23 mouse cellular contexts compared by ENCODE assay signal in genomic region chr13:34269376-34269991, GRCm38 (mm10).
A peak's percentile ranks its signal among the peaks of the same experiment; 100 is the strongest.
DNase-seq lines count a peak whose midpoint lies in the region; ATAC-seq lines count a peak whose summit lies in the region.
"Had no signal": no experiment of that assay in that cellular context is flagged by ENCODE, and none has a peak within 500 bp of the region (broad histone marks: within the 10 kb centered on the region; RNA-seq: fewer than 3 reads in every experiment).

No protein-coding gene starts in this region.

- H3K27me3 ChIP-seq in forebrain, embryonic 15.5 days = no peaks in the 10 kb centered on the region
- H3K27me3 ChIP-seq in forebrain, embryonic 10.5 days (ENCODE audit: poor library complexity, severe bottlenecking) = no peaks in the 10 kb centered on the region
- H3K27me3 ChIP-seq in midbrain, embryonic 13.5 days = no peaks in the 10 kb centered on the region
- H3K27me3 ChIP-seq in midbrain, embryonic 10.5 days (ENCODE audit: low read depth, poor library complexity, severe bottlenecking) = no peaks in the 10 kb centered on the region
- no peaks in the 10 kb centered on the region for H3K27me3 ChIP-seq in midbrain, embryonic 15.5 days (replicated peaks)
- H3K27me3 ChIP-seq in kidney, embryonic 15.5 days = no peaks in the 10 kb centered on the region
- H3K27me3 ChIP-seq: embryonic facial prominence, embryonic 15.5 days had no signal

- no peak overlapping the region for H3K4me2 ChIP-seq in forebrain, embryonic 15.5 days (replicated peaks)
- H3K4me2 ChIP-seq in midbrain, embryonic 13.5 days (replicated peaks) = no peak overlapping the region
- no peak overlapping the region for H3K4me2 ChIP-seq in midbrain, embryonic 15.5 days
- no peak overlapping the region for H3K4me2 ChIP-seq in kidney, embryonic 15.5 days
- H3K4me2 ChIP-seq: embryonic facial prominence, embryonic 15.5 days; liver, embryonic 11.5 days had no signal

- DNase-seq in forebrain, embryonic 10.5 days (ENCODE audit: extremely low spot score, low spot score) = no peak
- no peak for DNase-seq in midbrain, embryonic 10.5 days (ENCODE audit: low spot score)
- DNase-seq in adrenal gland, adult (ENCODE audit: inconsistent age in 2 of 2, low spot score in 1 of 2) = no peak
- DNase-seq: adrenal gland, postnatal 36 days; cerebellum, adult 11 months; cerebellum, adult 9-11 months; gastrocnemius, postnatal 10 days; heart, postnatal 14 days; kidney, adult 18-20 months; kidney, postnatal 10 days; liver, postnatal 0 days; thymus, postnatal 14 days had no signal

- H3K9me3 ChIP-seq in forebrain, embryonic 15.5 days = no peaks in the 10 kb centered on the region
- H3K9me3 ChIP-seq in forebrain, embryonic 10.5 days = no peaks in the 10 kb centered on the region; the same call in 1 of the 2 replicates
- no peaks in the 10 kb centered on the region for H3K9me3 ChIP-seq in midbrain, embryonic 13.5 days
- H3K9me3 ChIP-seq in midbrain, embryonic 10.5 days (replicated peaks) = 0 out of 2 replicates have a peak, but pooled peaks cover 3% of the 10 kb centered on the region
- H3K9me3 ChIP-seq in midbrain, embryonic 15.5 days = no peaks in the 10 kb centered on the region
- H3K9me3 ChIP-seq in kidney, embryonic 15.5 days (replicated peaks) = no peaks in the 10 kb centered on the region
- H3K9me3 ChIP-seq: embryonic facial prominence, embryonic 15.5 days; heart, embryonic 10.5 days; limb, embryonic 10.5 days had no signal

- no peak overlapping the region for H3K9ac ChIP-seq in forebrain, embryonic 15.5 days (replicated peaks)
- H3K9ac ChIP-seq in midbrain, embryonic 13.5 days (replicated peaks) = no peak overlapping the region
- no peak overlapping the region for H3K9ac ChIP-seq in midbrain, embryonic 15.5 days
- H3K9ac ChIP-seq in kidney, embryonic 15.5 days = no peak overlapping the region
- H3K9ac ChIP-seq: embryonic facial prominence, embryonic 15.5 days; liver, postnatal 0 days had no signal

- peak overlapping the region; percentile 16 for H3K27ac ChIP-seq in forebrain, embryonic 15.5 days (replicated peaks)
- no peak overlapping the region for H3K27ac ChIP-seq in forebrain, embryonic 10.5 days
- H3K27ac ChIP-seq in midbrain, embryonic 13.5 days = peak overlapping the region; percentile 72
- no peak overlapping the region for H3K27ac ChIP-seq in midbrain, embryonic 10.5 days (replicated peaks)
- peak overlapping the region; percentile 61 for H3K27ac ChIP-seq in midbrain, embryonic 15.5 days
- no peak overlapping the region for H3K27ac ChIP-seq in kidney, embryonic 15.5 days
- H3K27ac ChIP-seq: embryonic facial prominence, embryonic 15.5 days; heart, embryonic 10.5 days; limb, embryonic 10.5 days; macrophage had no signal

- H3K4me3 ChIP-seq in forebrain, embryonic 15.5 days = no peak overlapping the region
- H3K4me3 ChIP-seq in forebrain, embryonic 10.5 days = no peak overlapping the region
- no peak overlapping the region for H3K4me3 ChIP-seq in midbrain, embryonic 13.5 days (replicated peaks)
- no peak overlapping the region for H3K4me3 ChIP-seq in midbrain, embryonic 10.5 days
- H3K4me3 ChIP-seq in midbrain, embryonic 15.5 days = no peak overlapping the region
- no peak overlapping the region for H3K4me3 ChIP-seq in kidney, embryonic 15.5 days (replicated peaks)
- H3K4me3 ChIP-seq: embryonic facial prominence, embryonic 15.5 days; heart, embryonic 10.5 days; limb, embryonic 10.5 days had no signal

- no peaks in the 10 kb centered on the region for H3K36me3 ChIP-seq in forebrain, embryonic 15.5 days
- H3K36me3 ChIP-seq in forebrain, embryonic 10.5 days (replicated peaks) = peaks cover 14% of the 10 kb centered on the region
- H3K36me3 ChIP-seq in midbrain, embryonic 13.5 days = peaks cover 4% of the 10 kb centered on the region; the same call in 1 of the 2 replicates
- peaks cover 34% of the 10 kb centered on the region for H3K36me3 ChIP-seq in midbrain, embryonic 10.5 days
- no peaks in the 10 kb centered on the region for H3K36me3 ChIP-seq in midbrain, embryonic 15.5 days (replicated peaks)
- H3K36me3 ChIP-seq in kidney, embryonic 15.5 days = no peaks in the 10 kb centered on the region
- H3K36me3 ChIP-seq: embryonic facial prominence, embryonic 15.5 days; heart, embryonic 10.5 days; limb, embryonic 10.5 days had no signal

- ATAC-seq in forebrain, embryonic 15.5 days (replicated peaks) = peak; percentile 60
- ATAC-seq in midbrain, embryonic 13.5 days = peak; percentile 66; the same call in 1 of the 2 replicates
- ATAC-seq in midbrain, embryonic 15.5 days (replicated peaks) = peak; percentile 70
- no peak for ATAC-seq in kidney, embryonic 15.5 days (replicated peaks; ENCODE audit: low FRiP score)
- ATAC-seq: CD4-positive, CD25-positive, alpha-beta regulatory T cell, adult 4 months; liver, postnatal 0 days; lung, postnatal 0 days had no signal

- 22% methylated on average over 2 of the region's 2 CpGs for WGBS in forebrain, embryonic 15.5 days
- WGBS in forebrain, embryonic 10.5 days = 78% methylated on average over 2 of the region's 2 CpGs
- WGBS in midbrain, embryonic 13.5 days = 52% methylated on average over 2 of the region's 2 CpGs
- 93% methylated on average over 2 of the region's 2 CpGs for WGBS in midbrain, embryonic 10.5 days
- WGBS in midbrain, embryonic 15.5 days = 29% methylated on average over 2 of the region's 2 CpGs
- WGBS in kidney, embryonic 15.5 days = 76% methylated on average over 2 of the region's 2 CpGs

- peaks cover 31% of the 10 kb centered on the region for H3K4me1 ChIP-seq in forebrain, embryonic 15.5 days
- H3K4me1 ChIP-seq in forebrain, embryonic 10.5 days = peaks cover 39% of the 10 kb centered on the region
- H3K4me1 ChIP-seq in midbrain, embryonic 13.5 days (replicated peaks) = peaks cover 55% of the 10 kb centered on the region
- peaks cover 46% of the 10 kb centered on the region for H3K4me1 ChIP-seq in midbrain, embryonic 10.5 days
- peaks cover 36% of the 10 kb centered on the region for H3K4me1 ChIP-seq in midbrain, embryonic 15.5 days
- H3K4me1 ChIP-seq in kidney, embryonic 15.5 days = peaks cover 12% of the 10 kb centered on the region

Comparison
In these comparisons a context has a peak if more than half of its experiments do, and no peak if none do; other contexts are left out.
1. H3K27ac ChIP-seq: peak in forebrain, embryonic 15.5 days (single experiment), midbrain, embryonic 13.5 days (single experiment) and midbrain, embryonic 15.5 days (single experiment); none in forebrain, embryonic 10.5 days (single experiment), midbrain, embryonic 10.5 days (single experiment) and kidney, embryonic 15.5 days (single experiment).